Mouse (Mus musculus) A20 (cell line): ENCODE data around the gene Tmem132d.

Experiments
- DNase-seq: peaks from one replicate; pipeline ENCODE4 v3.0.0-alpha.2; 2011; ENCODE audit warnings: low read depth, low spot score

Tmem132d gene

GRCm38 (mm10) chr5:128218281-128218680, 214.6 kb downstream of the Tmem132d start:
- DNase-seq = no peak

DNA sequence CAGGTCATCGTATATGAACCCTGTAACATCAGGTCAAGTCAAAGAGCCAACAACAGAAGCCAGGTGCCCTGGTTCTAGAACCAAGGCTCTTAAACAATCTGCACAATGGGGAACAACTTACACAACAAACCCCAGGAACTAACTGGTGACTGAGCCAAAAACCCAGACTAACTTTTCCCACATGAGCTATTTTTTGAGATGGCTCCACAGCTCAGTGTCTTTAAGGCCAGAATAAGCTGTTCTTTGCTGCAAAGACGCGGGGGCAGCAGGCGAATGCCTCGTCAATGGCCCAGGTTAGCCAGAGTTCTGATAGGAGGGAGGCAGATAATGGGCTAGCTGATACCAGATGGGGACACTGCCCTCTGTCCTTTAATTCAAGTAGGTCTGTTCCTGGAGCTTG, 221.8 kb downstream of the Tmem132d start:
- no peak for DNase-seq

GRCm38 (mm10) chr5:128205716-128206115, 227.2 kb downstream of the Tmem132d start:
- no peak for DNase-seq

- DNase-seq = no peak
Measured at GRCm38 (mm10) chr5:128204685-128205320, 228.1 kb downstream of the Tmem132d start.

DNA sequence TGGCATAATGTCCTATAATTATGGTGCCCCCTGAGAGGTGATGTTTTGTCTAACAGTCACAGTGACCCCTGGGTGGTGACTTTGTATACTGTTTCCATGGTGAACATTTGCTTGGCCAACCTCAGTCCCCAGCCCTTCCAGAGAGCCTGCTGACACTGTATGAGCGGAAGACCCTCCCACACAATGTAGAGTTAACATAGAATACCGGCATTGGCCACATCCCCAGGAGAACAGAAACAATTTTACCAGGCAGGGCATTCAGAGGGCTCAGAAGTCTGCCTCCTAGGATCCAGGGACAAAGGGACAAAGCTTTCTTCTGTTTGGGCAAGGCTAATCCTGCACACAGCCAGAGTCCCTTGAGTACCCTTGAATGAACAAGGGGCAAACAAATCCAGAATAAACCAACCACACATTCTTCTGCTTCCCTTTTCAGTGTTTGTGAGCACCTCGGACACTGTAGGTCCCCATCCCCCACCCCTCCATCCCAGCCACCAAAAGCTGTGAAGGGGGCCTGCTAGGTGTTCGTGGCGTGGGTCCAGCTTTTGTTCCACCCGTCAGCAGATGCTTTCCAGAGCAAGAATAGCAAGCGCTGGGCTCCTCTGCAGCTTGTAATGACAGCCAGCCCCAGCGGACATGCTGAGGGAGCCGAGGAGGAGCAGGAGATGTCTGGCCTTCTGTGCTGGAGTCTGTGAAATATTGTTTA, 228.8 kb downstream of the Tmem132d start:
- DNase-seq = no peak

GRCm38 (mm10) chr5:128194106-128194505, 238.8 kb downstream of the Tmem132d start:
- DNase-seq = no peak

DNA sequence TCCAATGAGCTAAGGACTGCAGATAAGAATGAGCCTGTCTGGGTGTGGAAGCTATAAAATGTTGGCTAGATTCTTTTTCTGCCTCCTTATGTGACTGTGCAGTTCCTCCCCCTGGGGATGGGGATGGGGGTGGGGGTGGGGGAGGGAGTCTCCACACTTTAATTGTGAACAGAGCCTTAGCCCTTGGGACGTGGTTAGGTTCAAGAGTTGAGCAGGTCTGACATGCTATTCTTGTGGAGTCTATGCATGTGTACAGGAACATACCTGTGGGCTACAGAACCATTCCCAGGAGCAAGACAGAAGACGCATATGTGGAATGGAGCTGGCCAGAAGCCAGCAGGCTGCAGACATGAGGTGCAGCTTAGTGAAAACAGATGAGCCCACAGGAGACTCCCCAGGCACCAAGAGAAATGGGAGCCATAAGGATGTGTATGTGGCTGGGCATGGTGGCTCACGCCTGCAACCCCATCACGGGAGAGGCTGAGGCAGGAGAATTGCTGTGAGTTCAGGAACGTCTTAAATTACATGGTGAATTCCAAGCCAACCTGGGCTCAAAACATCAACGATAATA, 240.3 kb downstream of the Tmem132d start:
- DNase-seq = no peak

DNA sequence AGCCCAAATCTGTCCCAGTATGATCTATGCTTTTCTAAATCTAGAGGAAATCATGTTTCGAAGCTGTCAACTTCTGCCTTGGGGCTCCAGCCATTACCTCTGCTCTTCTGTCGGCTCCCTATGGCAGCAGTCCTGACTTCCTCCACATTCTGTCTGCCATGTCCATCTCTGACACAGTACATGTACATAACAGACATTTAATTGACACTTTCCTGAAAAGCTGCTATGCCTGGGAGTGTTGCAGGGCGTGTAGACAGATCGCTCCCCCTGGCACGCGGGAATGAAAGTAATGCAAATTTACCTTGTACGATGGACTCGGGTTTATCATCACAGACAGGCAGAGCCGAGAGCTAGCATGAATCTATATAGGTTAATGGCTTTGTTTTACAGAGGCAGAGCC, 241.2 kb downstream of the Tmem132d start:
- no peak for DNase-seq

DNA sequence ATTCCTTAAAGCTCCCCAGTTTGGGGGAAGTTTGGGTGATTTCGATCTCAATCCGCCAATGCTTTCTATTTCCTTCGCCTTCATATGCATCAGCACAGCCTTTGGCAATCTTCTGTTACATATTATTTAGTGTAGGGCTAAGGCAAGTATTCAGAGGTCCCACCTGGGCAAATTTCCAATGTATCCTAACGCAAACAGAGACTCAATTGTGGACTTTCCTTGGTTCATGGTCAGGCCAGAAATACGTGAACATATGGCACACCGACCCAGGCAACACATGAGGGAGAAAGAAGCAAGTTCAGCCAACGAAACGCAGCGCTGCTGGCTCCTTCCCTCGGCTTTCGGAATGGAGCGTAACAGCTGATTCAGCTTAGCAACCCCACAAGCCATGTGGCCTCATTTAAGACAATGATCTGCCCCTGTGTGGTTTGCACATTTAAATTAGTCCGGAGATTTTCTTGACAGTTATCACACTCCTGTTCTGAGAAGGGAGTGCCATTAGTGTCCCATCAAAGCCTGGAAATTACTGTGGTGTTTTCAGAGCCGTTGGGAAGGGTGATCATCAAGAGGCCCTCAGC, 242.5 kb downstream of the Tmem132d start:
- no peak for DNase-seq

- DNase-seq = no peak
Measured at GRCm38 (mm10) chr5:128176234-128176633, 256.6 kb downstream of the Tmem132d start.

GRCm38 (mm10) chr5:128158901-128159675, 273.8 kb downstream of the Tmem132d start:
- DNase-seq = no peak

GRCm38 (mm10) chr5:128151461-128151860, 281.4 kb downstream of the Tmem132d start:
- no peak for DNase-seq

DNA sequence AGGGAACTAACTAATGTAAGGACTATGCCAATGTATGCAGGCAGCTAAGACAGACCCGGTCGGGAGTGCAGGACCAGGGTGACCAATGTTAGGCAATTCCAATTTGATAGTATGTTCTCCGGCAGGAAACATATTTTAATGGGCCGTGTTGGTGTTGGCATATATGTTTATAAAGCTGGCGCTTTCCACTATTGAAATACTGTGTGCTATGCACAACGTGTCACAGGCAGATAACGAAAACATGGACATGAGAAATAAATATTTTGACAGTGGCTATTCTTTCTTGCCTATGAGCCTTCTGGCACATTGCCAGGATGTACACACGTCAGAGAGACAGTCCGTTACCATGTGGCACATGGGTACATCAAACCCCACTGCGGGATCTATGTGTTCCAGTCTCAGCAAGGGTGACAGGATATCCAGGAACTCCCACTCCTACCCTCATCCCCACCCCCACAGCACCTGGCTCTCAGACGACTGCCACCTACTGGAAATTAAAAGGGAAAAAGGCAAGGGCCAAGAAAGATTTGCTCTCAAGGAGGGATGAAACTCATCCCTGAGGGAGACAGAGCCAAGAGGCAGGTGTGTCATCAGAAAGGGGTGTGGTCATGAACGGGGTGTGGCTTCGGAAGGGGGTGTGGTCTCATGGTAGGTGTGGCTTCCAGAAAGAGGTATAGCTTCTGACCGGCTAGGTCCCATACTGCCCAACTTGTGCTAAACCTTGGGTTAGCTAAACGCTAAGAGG, 285.8 kb downstream of the Tmem132d start:
- no peak for DNase-seq

DNA sequence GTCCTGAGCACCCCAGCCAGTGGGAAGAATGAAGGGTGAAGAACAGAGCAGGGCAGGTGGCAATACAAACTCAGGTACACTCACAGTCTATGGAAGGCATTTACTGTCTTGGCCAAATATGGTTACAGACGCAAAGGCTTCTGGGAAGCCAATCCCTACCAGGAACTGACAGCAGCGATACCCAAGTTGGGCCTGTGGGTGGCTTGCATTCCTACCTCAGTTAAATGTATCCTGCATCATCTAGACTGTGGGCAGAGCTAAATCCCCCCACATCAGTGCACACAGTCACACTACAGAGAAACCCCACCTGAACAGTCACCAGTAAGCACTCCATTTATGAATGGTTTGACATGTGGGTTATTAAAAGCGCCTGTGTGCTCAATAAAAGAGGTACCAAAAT, 288.1 kb downstream of the Tmem132d start:
- no peak for DNase-seq

- DNase-seq = no peak
Measured at GRCm38 (mm10) chr5:128136818-128137217, 296.1 kb downstream of the Tmem132d start.

- no peak for DNase-seq
Measured at GRCm38 (mm10) chr5:128122656-128123055, 310.2 kb downstream of the Tmem132d start.

- no peak for DNase-seq
Measured at GRCm38 (mm10) chr5:128119171-128119570, 313.7 kb downstream of the Tmem132d start.

GRCm38 (mm10) chr5:128113107-128113506, 319.8 kb downstream of the Tmem132d start:
- DNase-seq = no peak

DNA sequence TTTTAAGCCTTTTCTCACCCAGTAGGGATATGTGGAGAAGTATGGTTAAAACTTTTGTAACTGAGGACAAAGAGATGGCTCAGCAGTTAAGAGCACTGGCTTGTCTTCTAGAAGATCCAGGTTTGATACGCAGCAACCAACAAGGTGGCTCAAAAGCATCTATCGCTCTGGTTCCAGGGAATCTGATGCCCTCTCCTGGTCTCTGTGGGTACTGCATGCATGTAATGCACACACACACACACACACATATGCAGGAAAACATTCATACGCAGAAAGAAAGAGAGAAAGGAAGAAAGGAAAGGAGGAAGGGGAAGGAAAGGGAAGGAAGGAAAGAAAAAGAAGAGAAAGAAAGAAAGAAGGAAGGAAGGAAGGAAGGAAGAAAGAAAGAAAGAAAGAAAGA, 320.4 kb downstream of the Tmem132d start:
- no peak for DNase-seq

DNA sequence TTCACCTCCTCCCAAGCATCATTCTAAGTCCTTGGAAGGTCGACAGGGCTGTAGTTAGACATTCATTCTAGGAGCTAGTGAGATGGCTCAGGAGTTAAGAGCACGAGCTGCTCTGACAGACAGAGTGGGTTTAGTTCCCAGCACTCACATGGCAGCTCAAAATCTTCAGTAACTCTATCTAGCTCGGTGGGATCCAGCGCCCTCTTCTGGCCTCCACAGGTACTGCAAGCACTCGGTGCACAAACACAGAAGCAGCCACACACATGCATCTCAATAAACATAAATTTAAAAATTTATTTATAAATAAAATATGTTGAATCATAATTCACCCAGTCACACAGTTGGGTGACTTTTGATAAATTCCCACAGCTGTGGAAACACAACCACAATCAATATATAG, 321.2 kb downstream of the Tmem132d start:
- no peak for DNase-seq

- DNase-seq = no peak
Measured at GRCm38 (mm10) chr5:128102556-128102955, 330.3 kb downstream of the Tmem132d start.
